ENCODE assay signal across 19 mouse cellular contexts in the genomic region with DNA sequence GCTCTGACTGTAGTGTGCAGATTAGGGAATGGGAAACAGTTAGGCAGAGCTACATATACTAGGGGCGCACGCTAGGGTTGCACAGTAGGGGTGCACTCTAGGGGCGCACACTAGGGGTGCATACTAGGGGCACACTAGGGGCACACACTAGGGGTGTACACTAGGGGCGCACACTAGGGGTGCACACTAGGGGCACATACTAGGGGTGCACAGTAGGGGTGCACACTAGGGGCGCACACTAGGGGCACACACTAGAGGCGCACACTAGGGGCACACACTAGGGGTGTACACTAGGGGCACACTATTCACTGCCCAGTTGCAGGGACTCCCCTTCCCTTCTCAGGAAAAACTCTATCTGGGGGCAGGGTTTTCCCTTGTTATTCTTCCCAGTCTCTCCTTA.
A peak's percentile ranks its signal among the peaks of the same experiment; 100 is the strongest.
DNase-seq lines count a peak whose midpoint lies in the region; ATAC-seq and TF ChIP-seq lines count a peak whose summit lies in the region.
"Had no signal": no experiment of that assay in that cellular context is flagged by ENCODE, and none has a peak within 500 bp of the region (broad histone marks: within the 10 kb centered on the region; RNA-seq: fewer than 3 reads in every experiment).

No protein-coding gene starts in this region.

- intact Hi-C loops in heart, postnatal 36 days (cut with DNase I): no loop called here

- H3K27ac ChIP-seq in heart, embryonic 11.5 days (ENCODE audit: low read depth, low read length): no peak overlapping the region
- no peak overlapping the region for H3K27ac ChIP-seq in hindbrain, postnatal 0 days
- no peak overlapping the region for H3K27ac ChIP-seq in hindbrain, embryonic 10.5 days
- no peak overlapping the region for H3K27ac ChIP-seq in midbrain, embryonic 11.5 days (ENCODE audit: low read depth, low read length)
- no peak overlapping the region for H3K27ac ChIP-seq in midbrain, postnatal 0 days (ENCODE audit: low read depth, low read length)
- H3K27ac ChIP-seq in forebrain, embryonic 15.5 days (replicated peaks): no peak overlapping the region
- H3K27ac ChIP-seq: gastrocnemius, adult 2 months had no signal

- no peaks in the 10 kb centered on the region for H3K9me3 ChIP-seq in heart, embryonic 11.5 days (replicated peaks; ENCODE audit: control insufficient read depth, low read length)
- H3K9me3 ChIP-seq in hindbrain, postnatal 0 days (ENCODE audit: low read length): no peaks in the 10 kb centered on the region
- no peaks in the 10 kb centered on the region for H3K9me3 ChIP-seq in hindbrain, embryonic 10.5 days
- no peaks in the 10 kb centered on the region for H3K9me3 ChIP-seq in midbrain, embryonic 11.5 days (ENCODE audit: control insufficient read depth, low read length)
- H3K9me3 ChIP-seq in midbrain, postnatal 0 days (ENCODE audit: low read length): no peaks in the 10 kb centered on the region
- no peaks in the 10 kb centered on the region for H3K9me3 ChIP-seq in forebrain, embryonic 15.5 days

- no peak for DNase-seq in heart, postnatal 36 days
- DNase-seq in hindbrain, postnatal 0 days (ENCODE audit: low spot score): no peak
- DNase-seq in hindbrain, embryonic 10.5 days (ENCODE audit: low spot score): no peak
- no peak for DNase-seq in midbrain, embryonic 11.5 days (ENCODE audit: low spot score, missing footprints)
- no peak for DNase-seq in midbrain, postnatal 0 days (ENCODE audit: low spot score)
- DNase-seq: adrenal gland, postnatal 10 days; cerebellum, adult 11 months; cerebellum, postnatal 14 days; gastrocnemius, adult 2 months; kidney, adult 9 months; lung, adult 18-20 months; spleen, adult 18-20 months; thymus, adult 18-20 months had no signal

- TF ChIP-seq CTCF in hindbrain, postnatal 0 days (IDR thresholded peaks at IDR 0.05; ENCODE audit: low read depth): no peak
- TF ChIP-seq CTCF in midbrain, postnatal 0 days (IDR thresholded peaks at IDR 0.05): no peak

- H3K4me3 ChIP-seq in heart, embryonic 11.5 days (ENCODE audit: low read depth, low read length): no peak overlapping the region
- no peak overlapping the region for H3K4me3 ChIP-seq in hindbrain, postnatal 0 days (ENCODE audit: low read length)
- H3K4me3 ChIP-seq in hindbrain, embryonic 10.5 days: no peak overlapping the region
- H3K4me3 ChIP-seq in midbrain, embryonic 11.5 days (ENCODE audit: low read depth, low read length): no peak overlapping the region
- H3K4me3 ChIP-seq in midbrain, postnatal 0 days (ENCODE audit: low read depth, low read length): no peak overlapping the region
- no peak overlapping the region for H3K4me3 ChIP-seq in forebrain, embryonic 15.5 days
- H3K4me3 ChIP-seq: gastrocnemius, adult 2 months had no signal

- H3K9ac ChIP-seq in heart, embryonic 11.5 days (ENCODE audit: low read depth, low read length): no peak overlapping the region
- H3K9ac ChIP-seq in hindbrain, postnatal 0 days (replicated peaks; ENCODE audit: low read length): no peak overlapping the region
- H3K9ac ChIP-seq in midbrain, embryonic 11.5 days (ENCODE audit: low read length): no peak overlapping the region
- no peak overlapping the region for H3K9ac ChIP-seq in midbrain, postnatal 0 days (replicated peaks; ENCODE audit: low read length, poor library complexity, severe bottlenecking)
- no peak overlapping the region for H3K9ac ChIP-seq in forebrain, embryonic 15.5 days (replicated peaks)

- peaks cover 10% of the 10 kb centered on the region; the same call in 1 of the 2 replicates for H3K4me1 ChIP-seq in heart, embryonic 11.5 days (ENCODE audit: control insufficient read depth, insufficient read depth, low read length)
- H3K4me1 ChIP-seq in hindbrain, postnatal 0 days (ENCODE audit: insufficient read depth, low read length): no peaks in the 10 kb centered on the region
- peaks cover 16% of the 10 kb centered on the region for H3K4me1 ChIP-seq in hindbrain, embryonic 10.5 days (replicated peaks)
- H3K4me1 ChIP-seq in midbrain, embryonic 11.5 days (ENCODE audit: control insufficient read depth, insufficient read depth, low read length): no peaks in the 10 kb centered on the region
- no peaks in the 10 kb centered on the region for H3K4me1 ChIP-seq in midbrain, postnatal 0 days (ENCODE audit: insufficient read depth, low read length)
- H3K4me1 ChIP-seq in forebrain, embryonic 15.5 days: peaks cover 8% of the 10 kb centered on the region

- 81% methylated on average over 6 of the region's 6 CpGs for WGBS in heart, embryonic 11.5 days (ENCODE audit: insufficient replicate concordance)
- WGBS in hindbrain, postnatal 0 days: 94% methylated on average over 6 of the region's 6 CpGs
- WGBS in hindbrain, embryonic 10.5 days: 90% methylated on average over 6 of the region's 6 CpGs
- 91% methylated on average over 6 of the region's 6 CpGs for WGBS in midbrain, embryonic 11.5 days
- 92% methylated on average over 6 of the region's 6 CpGs for WGBS in midbrain, postnatal 0 days
- 92% methylated on average over 6 of the region's 6 CpGs for WGBS in forebrain, embryonic 15.5 days

- H3K36me3 ChIP-seq in heart, embryonic 11.5 days (ENCODE audit: control insufficient read depth, insufficient read depth, low read length): no peaks in the 10 kb centered on the region
- H3K36me3 ChIP-seq in hindbrain, postnatal 0 days (ENCODE audit: insufficient read depth, low read length): no peaks in the 10 kb centered on the region
- no peaks in the 10 kb centered on the region for H3K36me3 ChIP-seq in hindbrain, embryonic 10.5 days
- no peaks in the 10 kb centered on the region for H3K36me3 ChIP-seq in midbrain, embryonic 11.5 days (ENCODE audit: control insufficient read depth, insufficient read depth, low read length)
- no peaks in the 10 kb centered on the region for H3K36me3 ChIP-seq in midbrain, postnatal 0 days (ENCODE audit: insufficient read depth, low read length)
- H3K36me3 ChIP-seq in forebrain, embryonic 15.5 days: no peaks in the 10 kb centered on the region

- H3K4me2 ChIP-seq in heart, embryonic 11.5 days: no peak overlapping the region
- no peak overlapping the region for H3K4me2 ChIP-seq in hindbrain, postnatal 0 days (ENCODE audit: low read depth, low read length)
- H3K4me2 ChIP-seq in midbrain, embryonic 11.5 days: no peak overlapping the region
- no peak overlapping the region for H3K4me2 ChIP-seq in midbrain, postnatal 0 days (ENCODE audit: low read depth, low read length, poor library complexity, severe bottlenecking)
- H3K4me2 ChIP-seq in forebrain, embryonic 15.5 days (replicated peaks): no peak overlapping the region

- 0 out of 2 replicates have a peak, but pooled peaks have one; percentile 36 for ATAC-seq in heart, embryonic 11.5 days (replicated peaks; ENCODE audit: insufficient number of reproducible peaks, low FRiP score, low TSS enrichment)
- peak; percentile 30; the same call in 1 of the 2 replicates for ATAC-seq in hindbrain, postnatal 0 days
- ATAC-seq in midbrain, embryonic 11.5 days (ENCODE audit: low FRiP score): peak; percentile 57
- no peak for ATAC-seq in midbrain, postnatal 0 days (ENCODE audit: low FRiP score)
- no peak for ATAC-seq in forebrain, embryonic 15.5 days (replicated peaks)
- no peak for ATAC-seq in frontal cortex, adult (ENCODE audit: low TSS enrichment)
- ATAC-seq: forebrain, embryonic 16.5 days; inflammation-experienced regulatory T-cells, adult 6 months; midbrain, embryonic 16.5 days had no signal

- H3K27me3 ChIP-seq in heart, embryonic 11.5 days (ENCODE audit: control insufficient read depth, insufficient read depth, low read length): no peaks in the 10 kb centered on the region
- H3K27me3 ChIP-seq in hindbrain, postnatal 0 days (ENCODE audit: insufficient read depth, low read length): no peaks in the 10 kb centered on the region
- H3K27me3 ChIP-seq in hindbrain, embryonic 10.5 days (ENCODE audit: insufficient read depth, poor library complexity, severe bottlenecking): peaks cover 8% of the 10 kb centered on the region; the same call in 1 of the 2 replicates
- no peaks in the 10 kb centered on the region for H3K27me3 ChIP-seq in midbrain, embryonic 11.5 days (ENCODE audit: control insufficient read depth, insufficient read depth, low read length)
- H3K27me3 ChIP-seq in midbrain, postnatal 0 days (ENCODE audit: insufficient read depth, low read length): no peaks in the 10 kb centered on the region
- H3K27me3 ChIP-seq in forebrain, embryonic 15.5 days: no peaks in the 10 kb centered on the region

Comparison
In these comparisons a context has a peak if more than half of its experiments do, and no peak if none do; other contexts are left out.
1. ATAC-seq: peak in heart, embryonic 11.5 days (single experiment), hindbrain, postnatal 0 days (single experiment) and midbrain, embryonic 11.5 days (single experiment); none in midbrain, postnatal 0 days (single experiment), forebrain, embryonic 15.5 days (single experiment) and frontal cortex, adult (single experiment).